Mouse (Mus musculus) neutrophil, adult 59 days (primary cell): ENCODE measurements around the gene Ang6. TPM values are rescaled to one million over a fixed set of nuclear protein-coding genes. Genes with fewer than 3 reads are reported as not detected.

Experiments
- total RNA-seq, 2 experiments: library from RNA; stranded (reverse); gene quantifications; 1 replicate in 1 of 2; 2 replicates in 1 of 2; pipeline ENCODE4 v1.2.4; 2023

Ang6 gene
- not detected for total RNA-seq

GRCm38 (mm10) chr14:44002169-44002568, at the start of gene Ang6:
Gene Ang6, minus strand, starts transcription at chr14:44002269.

GRCm38 (mm10) chr14:43956769-43957168, 45.3 kb downstream of the Ang6 start, which contains the start of gene Ang5:
Gene Ang5, plus strand, starts transcription at chr14:43957069.

Other genes with a start within 250 kb of the Ang6 start
- not detected for gene Gm8180, start 217.5 kb downstream of the Ang6 start, total RNA-seq
- 10 to 100 TPM; 41.3 to 66.3 TPM for gene Ear1, start 126.8 kb downstream of the Ang6 start, total RNA-seq
- gene Ear10, start 78.7 kb downstream of the Ang6 start, total RNA-seq: not detected
- 1 to 10 TPM; 1.3 to 1.7 TPM for gene Gm8113, start 76.9 kb downstream of the Ang6 start, total RNA-seq
- gene Ang5, start 45.2 kb downstream of the Ang6 start, total RNA-seq: not detected
- 100 to 1,000 TPM; 182 to 186 TPM for gene Ear2, start 100.4 kb upstream of the Ang6 start, total RNA-seq
- gene Gm3327, start 121.6 kb upstream of the Ang6 start, total RNA-seq: not detected
- not detected for gene Gm8212, start 195.4 kb upstream of the Ang6 start, total RNA-seq
- gene 4930503E14Rik, start 211.0 kb upstream of the Ang6 start, total RNA-seq: not detected